Mouse (Mus musculus): ENCODE data around the gene Vwa3b. TPM values are rescaled to one million over a fixed set of nuclear protein-coding genes. Genes with fewer than 3 reads are reported as not detected.
"Not testable (repeated sequence)": the region's sequence is repeated elsewhere in the genome, so short reads cannot be mapped to it uniquely, and the experiment has no call there.

The Vwa3b gene
- total RNA-seq (2021): 10 to 100 TPM; 21.2 to 22.6 TPM
- long read RNA-seq, partial matches to known transcripts: 0 of 5 reads
- long read RNA-seq, other reads (novel, unspliced or antisense): 5 of 5 reads

GRCm38 (mm10) chr1:37025962-37026686 lies at the start of gene Vwa3b:
Gene Vwa3b (plus strand): TSS chr1:37026596.
- DNase-seq (ENCODE audit: low spot score in 2 of 2): no peak

GRCm38 (mm10) chr1:36976770-36977169 lies 49.6 kb upstream of the Vwa3b start:
- DNase-seq (ENCODE audit: low spot score in 2 of 2): no peak

GRCm38 (mm10) chr1:36982191-36982961 lies 44.0 kb upstream of the Vwa3b start:
- no peak for DNase-seq (ENCODE audit: low spot score in 2 of 2)

GRCm38 (mm10) chr1:36983754-36984153 lies 42.6 kb upstream of the Vwa3b start:
- DNase-seq (ENCODE audit: low spot score in 2 of 2): no peak

GRCm38 (mm10) chr1:36984406-36984805 lies 42.0 kb upstream of the Vwa3b start:
- no peak for DNase-seq (ENCODE audit: low spot score in 2 of 2)

- no peak for DNase-seq (ENCODE audit: low spot score in 2 of 2)
Observed at GRCm38 (mm10) chr1:36985896-36986295, 40.5 kb upstream of the Vwa3b start.

GRCm38 (mm10) chr1:36986396-36987160 lies 39.8 kb upstream of the Vwa3b start:
- no peak for DNase-seq (ENCODE audit: low spot score in 2 of 2)

- no peak for DNase-seq (ENCODE audit: low spot score in 2 of 2)
Observed at GRCm38 (mm10) chr1:36987172-36988148, 38.9 kb upstream of the Vwa3b start.

GRCm38 (mm10) chr1:36988161-36988560 lies 38.2 kb upstream of the Vwa3b start:
- no peak for DNase-seq (ENCODE audit: low spot score in 2 of 2)

- DNase-seq (ENCODE audit: low spot score in 2 of 2): no peak
Observed at GRCm38 (mm10) chr1:36988561-36988960, 37.8 kb upstream of the Vwa3b start.

- DNase-seq (ENCODE audit: low spot score in 2 of 2): no peak
Observed at GRCm38 (mm10) chr1:36994296-36994695, 32.1 kb upstream of the Vwa3b start.

- DNase-seq (ENCODE audit: low spot score in 2 of 2): no peak
Observed at GRCm38 (mm10) chr1:36995760-36996159, 30.6 kb upstream of the Vwa3b start.

- no peak for DNase-seq (ENCODE audit: low spot score in 2 of 2)
Observed at GRCm38 (mm10) chr1:36996561-36997213, 29.7 kb upstream of the Vwa3b start.

- DNase-seq (ENCODE audit: low spot score in 2 of 2): no peak
Observed at GRCm38 (mm10) chr1:37000307-37000706, 26.1 kb upstream of the Vwa3b start.

GRCm38 (mm10) chr1:37001636-37002315 lies 24.6 kb upstream of the Vwa3b start:
- no peak for DNase-seq (ENCODE audit: low spot score in 2 of 2)

- no peak for DNase-seq (ENCODE audit: low spot score in 2 of 2)
Observed at GRCm38 (mm10) chr1:37002316-37003008, 23.9 kb upstream of the Vwa3b start.

GRCm38 (mm10) chr1:37004533-37004932 lies 21.9 kb upstream of the Vwa3b start:
- DNase-seq (ENCODE audit: low spot score in 2 of 2): no peak

- no peak for DNase-seq (ENCODE audit: low spot score in 2 of 2)
Observed at GRCm38 (mm10) chr1:37005036-37005435, 21.4 kb upstream of the Vwa3b start.

- not testable (repeated sequence) for DNase-seq (ENCODE audit: low spot score in 2 of 2)
Observed at GRCm38 (mm10) chr1:37006529-37006928, 19.9 kb upstream of the Vwa3b start.

Measured in layer of hippocampus, adult 18-20 months (tissue).